Mouse (Mus musculus) CD8-positive naive resting alpha-beta T cell, adult 2 months (primary cell): ENCODE data around the gene Pex11g.

Experiments
- DNase-seq, 2 experiments: peaks; one replicate each; pipeline ENCODE4 v3.0.0; 2022; ENCODE audit warnings: low read depth in 2 of 2, low spot score in 2 of 2

Pex11g gene

DNA sequence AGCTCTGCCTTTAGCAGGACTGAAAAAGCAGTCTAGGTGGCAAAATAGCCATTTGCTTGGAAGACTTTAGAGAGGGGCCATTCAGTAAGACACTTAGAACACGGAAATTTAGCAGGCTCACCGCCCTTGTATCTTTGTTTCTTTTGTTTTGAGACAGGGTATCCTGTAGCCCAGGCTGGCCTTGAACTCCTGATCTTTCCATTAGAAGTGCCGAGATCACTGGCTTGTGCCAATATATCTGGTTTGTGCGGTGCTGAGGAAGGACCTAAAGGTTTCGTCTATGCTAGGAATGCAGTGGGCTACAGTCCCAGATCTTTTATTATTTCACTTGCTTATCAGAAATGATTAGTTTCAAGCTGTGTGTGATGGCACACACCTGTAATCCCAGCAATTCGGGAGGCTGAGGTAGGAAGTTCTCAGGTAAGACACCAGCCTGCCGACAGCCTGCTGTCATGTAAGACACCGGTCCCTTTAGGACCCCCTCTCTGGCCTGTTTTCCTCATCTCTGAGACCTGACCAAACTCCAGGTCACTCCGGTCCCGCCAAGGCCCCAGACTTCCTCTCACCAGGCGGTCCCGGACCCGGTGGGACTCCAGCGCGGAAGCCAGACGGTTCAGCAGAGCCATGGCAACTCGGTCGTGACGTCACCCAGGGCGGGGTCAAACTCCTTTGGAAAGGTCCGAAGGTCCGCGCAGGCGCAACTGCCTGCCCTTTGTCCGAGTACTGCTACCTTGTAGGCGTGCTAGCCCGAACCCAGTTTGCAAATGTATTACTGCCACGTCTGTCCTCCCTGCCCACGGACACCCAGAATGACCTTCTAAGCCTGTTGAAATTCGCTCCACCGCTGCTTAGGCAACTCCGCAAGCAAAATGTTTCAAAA lies at the start of gene Pex11g:
TSS of gene Pex11g (minus strand) at position 675 of the 880 bp plus-strand sequence.
- peak; percentile 48 to 55 for DNase-seq

DNA sequence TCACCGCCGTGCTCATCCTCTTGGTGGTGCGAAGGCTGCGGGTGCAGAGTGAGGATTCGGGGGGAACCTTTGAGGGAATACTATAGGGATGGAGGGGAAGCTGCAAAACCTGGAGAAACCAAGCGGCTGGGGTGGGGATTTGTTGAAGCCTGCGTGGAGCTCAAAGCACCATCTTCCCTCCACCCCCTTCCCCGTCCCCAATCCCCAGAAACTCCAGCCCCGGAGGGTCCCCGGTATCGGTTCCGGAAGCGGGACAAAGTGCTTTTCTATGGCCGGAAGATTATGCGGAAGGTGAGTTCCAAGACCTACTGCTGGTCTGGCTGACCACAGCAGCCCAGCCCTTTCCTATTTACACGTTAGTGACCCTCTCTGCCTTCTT lies 49.6 kb upstream of the Pex11g start:
- DNase-seq, result no peak

DNA sequence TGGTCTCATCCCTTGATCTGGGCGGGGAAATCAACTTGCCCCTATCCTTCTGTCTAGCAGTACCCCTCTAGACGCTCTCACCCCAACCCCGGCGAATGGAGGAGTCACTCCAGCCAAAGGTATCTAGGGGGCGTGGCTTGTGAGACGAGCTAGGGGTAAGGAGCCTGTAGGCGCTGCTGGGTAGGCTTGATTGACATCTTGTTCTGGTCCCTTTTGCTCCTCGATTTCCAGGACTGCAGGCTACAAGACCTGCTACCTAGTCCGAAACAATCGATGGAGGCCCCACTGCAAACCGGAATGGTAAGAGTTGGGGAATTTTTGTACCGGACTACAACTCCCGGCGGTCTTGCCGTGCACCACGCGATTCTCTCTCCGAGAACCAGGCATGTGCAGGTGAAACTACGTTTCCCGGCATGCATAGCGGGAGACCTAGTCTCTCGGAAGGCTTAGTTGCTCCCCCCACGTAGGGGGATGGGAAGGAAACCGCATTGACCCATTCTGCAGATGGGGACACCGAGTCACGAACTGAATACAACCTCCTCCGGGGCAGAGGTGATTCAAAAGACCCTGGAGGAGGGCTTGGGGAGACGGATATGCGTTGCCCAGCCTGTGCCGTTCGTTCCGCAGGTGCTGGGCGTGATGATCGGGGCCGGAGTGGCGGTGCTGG lies 49.1 kb upstream of the Pex11g start:
- peak; percentile 76 to 89 for DNase-seq

DNA sequence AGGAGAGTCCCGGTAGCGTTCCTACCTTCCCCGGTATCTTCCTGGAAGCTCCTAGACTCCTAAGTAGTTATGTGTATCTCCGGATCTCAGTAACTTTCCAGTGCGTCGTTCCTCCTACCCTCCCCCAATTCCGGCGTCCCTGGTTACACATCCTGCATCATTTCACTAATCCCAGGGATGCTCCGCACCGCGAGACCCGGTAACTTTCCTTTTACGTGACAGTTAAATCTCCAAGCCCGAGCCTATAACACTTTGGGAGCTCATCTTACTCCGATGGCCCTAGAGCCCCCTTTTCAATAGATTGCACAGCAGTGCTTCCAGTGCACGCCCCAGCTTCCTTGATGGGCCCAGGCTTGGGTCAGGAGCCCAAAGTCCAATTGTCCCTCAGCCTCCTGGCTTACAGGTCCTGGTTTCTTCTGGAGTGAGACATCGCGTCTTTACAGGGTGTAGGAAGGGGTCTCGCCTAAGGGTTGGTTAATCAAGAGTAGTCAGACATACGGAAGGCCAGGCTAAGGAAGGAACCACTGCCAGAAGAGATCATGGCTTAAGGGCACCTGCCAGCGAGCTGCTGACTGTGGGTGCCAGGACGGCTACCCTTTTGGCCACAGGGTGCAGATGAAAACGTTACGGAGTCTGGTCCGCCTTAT lies 48.4 kb upstream of the Pex11g start:
- peak in 1 of 2 experiments; percentile 12 for DNase-seq

DNA sequence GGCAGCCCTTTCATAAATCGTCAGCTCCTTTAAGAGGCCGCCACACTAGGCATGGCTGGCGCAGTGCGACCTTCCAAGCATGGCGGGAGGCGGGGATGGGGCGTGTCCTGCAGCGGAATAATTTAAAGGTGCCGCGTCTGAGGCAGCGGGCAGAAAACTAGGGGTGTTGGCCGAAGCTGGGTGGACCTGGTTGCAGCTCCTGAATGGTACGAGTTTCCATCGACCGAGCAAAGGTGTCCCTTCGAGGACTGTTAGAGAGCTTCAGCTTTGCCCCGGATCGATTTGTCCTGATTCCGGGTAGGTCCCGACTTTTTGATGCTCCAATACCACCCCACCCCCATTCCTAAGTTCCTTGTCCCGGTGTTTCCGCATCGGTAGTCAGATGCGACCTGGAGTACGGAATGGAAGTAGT lies 47.8 kb upstream of the Pex11g start, which contains the start of gene Pnpla6:
TSS of gene Pnpla6 (plus strand) at position 125 of the 412 bp plus-strand sequence.
- DNase-seq, result peak; percentile 58 to 73

DNA sequence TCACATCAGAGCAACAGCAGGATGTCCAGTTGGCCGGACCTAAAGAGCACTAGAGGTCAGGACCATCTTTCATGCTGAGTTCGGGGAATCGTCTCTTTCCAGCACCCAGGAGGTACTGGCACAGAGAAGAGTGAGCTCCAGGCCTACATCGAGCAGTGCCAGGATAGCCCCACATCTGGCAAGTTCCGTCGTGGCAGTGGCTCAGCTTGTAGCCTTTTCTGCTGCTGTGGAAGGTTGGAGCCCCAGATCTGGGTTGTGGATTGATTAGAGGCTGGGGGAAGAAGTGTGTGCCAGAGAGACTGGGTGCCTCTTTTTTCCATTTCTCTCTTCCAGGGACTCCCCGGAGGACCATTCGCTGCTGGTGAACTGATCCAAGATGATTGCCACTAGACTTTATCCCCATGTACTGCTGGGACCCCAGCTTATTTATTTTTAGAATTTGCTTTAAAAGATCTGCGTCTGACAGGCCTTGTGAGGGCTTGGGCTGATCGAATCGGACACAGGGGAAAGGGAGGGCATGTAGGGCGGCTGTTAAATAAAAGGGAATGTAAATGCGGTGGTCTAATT lies 47.3 kb upstream of the Pex11g start:
- DNase-seq, result no peak

DNA sequence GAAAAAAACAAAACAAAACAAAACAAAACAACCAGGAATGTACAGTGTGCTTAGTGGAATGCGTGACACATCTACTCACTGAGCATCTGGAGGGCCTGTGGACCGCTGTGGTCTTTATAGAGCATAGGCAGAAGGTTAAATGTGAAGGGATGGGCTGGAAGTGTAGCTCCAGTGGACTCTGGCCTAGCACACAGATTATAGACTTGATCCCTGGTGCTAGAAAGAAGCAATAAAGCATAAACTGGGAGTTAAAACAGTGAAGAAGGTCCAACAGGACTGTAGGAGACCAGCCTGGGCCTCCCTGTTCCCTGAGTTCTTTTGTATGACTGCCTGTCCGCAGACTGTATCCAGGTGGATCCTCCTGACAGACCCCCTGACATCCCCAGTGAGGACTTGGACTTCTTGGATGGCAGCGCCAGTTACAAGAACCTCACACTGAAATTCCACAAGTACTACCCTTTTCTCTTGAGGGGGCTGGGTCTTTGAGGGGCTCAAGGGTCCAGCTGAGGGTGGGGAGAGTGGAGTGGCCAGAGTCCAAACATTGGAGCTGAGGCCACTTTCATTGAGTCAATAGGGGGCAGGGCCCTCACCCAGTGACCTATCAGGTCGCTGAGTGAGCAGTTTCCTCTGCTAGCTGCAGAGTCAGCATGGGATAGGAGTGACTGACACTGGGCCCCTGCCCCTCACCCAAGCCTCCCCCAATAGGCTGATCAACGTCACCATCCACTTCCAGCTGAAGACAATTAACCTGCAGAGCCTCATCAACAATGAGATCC lies 40.7 kb upstream of the Pex11g start:
- no peak for DNase-seq

DNA sequence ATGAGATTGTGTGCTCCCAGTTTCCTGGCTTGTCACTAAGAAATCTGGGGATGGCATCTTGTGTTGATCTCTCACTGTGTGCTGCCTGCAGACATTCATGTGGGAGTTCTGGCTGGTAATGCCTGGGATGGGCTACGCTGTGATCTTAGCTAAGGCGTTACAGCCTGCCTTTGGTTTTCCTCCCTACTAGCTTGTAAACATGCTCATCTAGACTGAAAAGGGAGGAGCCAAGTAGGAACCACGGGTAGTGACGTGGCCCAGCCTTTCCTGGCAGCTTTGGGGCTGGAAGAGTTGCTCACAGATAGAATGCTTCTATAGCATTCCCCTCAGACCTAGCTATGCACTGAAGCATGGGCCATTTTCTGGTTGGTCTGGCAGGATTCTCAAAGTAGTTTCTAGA lies 34.7 kb upstream of the Pex11g start:
- DNase-seq, result no peak

DNA sequence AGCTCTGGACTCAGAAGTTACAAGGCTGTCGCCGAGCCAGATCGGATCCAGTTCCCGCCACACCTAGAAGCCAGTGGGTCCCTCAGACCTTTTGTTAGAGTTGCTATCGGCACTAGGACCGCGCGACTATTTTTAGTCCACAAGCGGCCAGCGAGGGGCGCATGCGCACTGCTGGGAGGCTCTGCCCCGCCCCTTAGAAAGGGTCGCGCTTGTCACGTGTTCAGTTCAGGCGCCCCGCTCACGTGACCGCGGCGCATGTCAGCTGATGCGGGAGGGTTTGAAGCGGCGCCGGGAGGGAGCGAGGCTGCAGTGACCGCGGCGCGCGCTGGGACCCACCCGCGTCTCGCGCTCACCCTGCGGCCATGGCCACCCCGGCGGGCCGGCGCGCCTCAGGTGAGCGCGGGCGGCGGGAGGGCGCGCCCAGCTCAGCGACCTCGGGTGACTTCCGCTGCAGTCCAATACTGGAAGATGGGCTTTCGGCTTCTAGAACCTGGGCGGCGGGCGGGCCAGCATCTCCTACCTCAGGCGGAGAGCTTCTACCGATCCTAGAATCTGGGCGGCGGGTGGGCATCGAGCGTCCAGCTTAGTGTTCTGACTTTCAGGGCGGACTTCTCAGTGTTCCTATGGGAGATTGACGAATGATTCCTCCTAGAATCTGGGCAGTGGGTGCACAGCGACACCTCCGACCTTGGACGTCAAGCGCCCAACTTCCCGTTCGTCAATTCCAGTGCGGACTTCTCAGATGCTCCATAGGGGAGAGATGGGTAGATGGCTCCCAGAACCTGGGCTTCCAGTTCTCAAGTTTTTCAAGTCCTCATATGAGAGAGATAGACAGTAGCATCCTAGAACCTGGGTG lies 33.0 kb upstream of the Pex11g start, which contains the start of gene Mcoln1:
TSS of gene Mcoln1 (plus strand) at position 223 of the 856 bp plus-strand sequence.
- peak; percentile 95 to 97 for DNase-seq

DNA sequence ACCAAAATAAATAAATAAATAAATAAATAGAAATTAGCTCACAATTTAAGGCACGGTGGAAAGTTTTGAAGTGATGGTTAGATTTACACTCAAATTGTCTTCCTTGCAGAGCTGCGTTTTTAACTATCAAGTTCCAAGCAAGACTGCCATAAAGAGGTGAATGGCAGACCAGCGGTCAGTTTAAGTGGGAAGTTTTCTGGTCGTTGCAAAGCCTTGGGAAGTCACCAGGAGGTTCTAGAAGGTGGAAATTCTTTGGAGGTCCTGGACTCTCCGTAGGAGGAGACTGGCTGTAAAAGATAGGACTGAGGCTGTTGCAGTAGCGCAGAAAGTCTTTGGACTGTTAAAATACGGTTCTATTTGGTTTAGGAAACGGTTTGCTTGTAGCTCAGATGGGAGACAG lies 32.3 kb upstream of the Pex11g start:
- no peak for DNase-seq

DNA sequence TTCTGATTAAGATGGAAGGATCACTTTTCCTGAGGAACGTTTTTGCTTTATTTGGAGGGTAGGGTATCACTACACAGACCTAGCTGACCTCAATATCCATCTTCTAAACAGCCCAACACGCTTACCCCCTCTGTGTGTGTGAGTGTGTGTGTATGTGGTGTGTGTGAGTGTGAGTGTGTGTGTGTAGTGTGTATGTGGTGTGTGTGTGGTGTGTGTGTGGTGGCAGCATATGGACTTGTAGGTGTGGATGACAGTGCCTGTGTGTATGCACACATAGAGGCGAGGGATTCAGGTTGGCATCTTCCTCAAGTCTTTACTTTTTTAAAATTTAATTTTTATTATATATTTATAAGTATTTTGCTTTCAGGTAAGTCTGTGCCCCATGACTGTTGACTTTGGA lies 31.1 kb upstream of the Pex11g start:
- no peak for DNase-seq

DNA sequence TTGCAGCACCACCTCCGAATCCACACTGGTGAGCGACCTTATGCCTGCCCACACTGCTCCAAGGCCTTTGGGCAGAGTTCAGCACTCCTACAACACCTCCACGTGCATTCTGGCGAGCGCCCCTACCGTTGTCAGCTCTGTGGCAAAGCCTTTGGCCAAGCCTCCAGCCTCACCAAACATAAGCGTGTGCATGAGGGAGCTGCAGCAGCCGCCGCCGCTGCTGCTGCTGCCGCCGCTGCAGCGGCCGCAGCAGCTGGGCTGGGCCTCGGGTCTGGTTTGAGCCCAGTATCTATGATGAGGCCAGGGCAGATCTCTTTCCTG lies 28.9 kb upstream of the Pex11g start:
- no peak for DNase-seq

DNA sequence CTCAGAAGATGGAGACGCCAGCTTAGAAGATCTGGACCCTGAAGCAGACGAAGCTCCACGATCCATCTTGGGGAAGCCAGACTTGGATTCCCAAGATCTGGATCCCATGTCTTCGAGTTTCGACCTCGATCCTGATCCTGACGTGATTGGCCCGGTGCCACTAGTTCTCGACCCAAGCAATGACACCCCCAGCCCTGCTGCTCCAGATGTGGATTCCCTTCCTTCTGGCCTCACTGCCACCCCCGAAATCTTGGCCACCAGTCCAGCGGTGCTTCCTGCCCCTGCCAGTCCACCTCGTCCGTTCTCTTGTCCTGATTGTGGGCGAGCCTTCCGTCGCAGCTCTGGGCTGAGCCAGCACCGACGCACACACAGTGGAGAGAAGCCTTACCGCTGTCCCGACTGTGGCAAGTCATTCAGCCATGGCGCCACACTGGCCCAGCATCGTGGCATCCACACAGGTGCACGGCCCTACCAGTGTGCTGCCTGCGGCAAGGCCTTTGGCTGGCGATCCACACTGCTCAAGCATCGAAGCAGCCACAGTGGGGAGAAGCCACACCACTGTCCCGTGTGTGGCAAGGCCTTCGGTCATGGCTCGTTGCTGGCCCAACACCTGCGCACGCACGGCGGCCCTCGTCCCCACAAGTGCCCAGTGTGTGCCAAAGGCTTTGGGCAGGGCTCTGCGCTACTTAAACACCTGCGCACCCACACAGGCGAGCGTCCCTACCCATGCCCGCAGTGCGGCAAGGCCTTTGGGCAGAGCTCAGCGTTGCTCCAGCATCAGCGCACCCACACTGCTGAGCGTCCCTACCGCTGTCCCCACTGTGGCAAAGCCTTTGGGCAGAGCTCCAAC lies 28.3 kb upstream of the Pex11g start:
- DNase-seq, result no peak

DNA sequence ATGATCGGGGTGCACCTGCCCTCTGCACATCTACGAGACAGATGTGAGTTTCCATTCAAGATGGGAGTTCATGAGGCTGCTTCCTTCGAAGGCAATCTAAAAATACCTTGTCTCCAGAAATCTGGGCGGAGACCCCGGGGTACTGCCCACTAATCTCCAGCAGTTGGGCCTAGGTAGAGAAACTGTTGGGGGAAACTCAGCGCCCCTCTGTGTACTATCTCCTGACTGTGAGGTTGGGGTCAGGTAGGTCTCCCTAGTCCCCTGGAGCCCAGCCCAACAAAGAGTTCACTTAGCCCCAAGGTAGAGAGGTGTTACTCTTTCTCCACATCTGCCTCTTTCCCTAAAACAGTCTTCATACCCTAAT lies 26.3 kb upstream of the Pex11g start:
- no peak for DNase-seq

DNA sequence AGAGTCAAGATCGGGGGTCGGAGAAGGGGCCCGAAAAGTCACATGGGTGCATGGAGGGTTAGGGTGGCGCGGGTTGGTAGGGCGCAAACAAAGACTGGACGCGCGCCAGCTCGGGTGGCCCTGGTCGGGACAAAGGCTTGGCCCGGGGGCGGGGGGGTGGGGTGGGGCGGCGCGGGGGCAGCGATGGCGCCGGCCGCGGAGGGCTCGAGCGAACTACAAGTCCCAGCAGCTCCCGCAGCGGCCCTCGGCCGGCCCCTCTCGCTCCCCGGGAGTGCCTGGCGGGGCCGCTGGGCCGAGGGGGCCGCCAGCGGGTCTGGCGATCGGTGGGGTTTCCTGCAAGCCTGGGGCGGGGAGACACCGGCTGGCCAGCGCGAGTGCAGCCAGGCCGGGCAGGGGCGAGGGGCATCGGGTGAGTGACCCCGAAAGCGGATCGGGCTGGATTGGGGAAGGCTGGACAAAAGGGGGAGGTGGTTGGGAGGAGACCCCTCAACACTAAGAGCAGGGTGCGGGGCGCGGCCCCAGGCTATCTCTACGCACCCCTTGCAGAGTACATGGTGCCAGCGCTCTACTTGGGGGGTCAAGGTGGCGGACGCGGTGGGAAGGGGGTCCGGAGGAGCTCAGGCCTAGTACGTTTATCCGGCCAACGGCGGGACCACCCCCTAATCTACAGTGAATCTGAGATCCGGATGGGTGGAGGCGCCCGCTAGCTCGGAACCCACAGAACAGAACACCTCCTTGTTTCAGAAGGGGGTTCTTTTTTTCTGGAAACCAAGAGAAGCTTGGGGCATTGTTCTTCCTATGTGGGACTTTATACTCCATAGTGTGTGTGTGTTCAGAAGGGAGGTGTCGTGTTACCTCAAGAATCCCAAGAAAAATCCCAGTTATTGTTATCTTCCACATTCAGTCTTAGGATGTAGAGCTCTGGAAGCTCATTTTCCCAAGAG lies 25.7 kb upstream of the Pex11g start, which contains the start of gene Zfp358:
TSS of gene Zfp358 (plus strand) at position 238 of the 944 bp plus-strand sequence.
- DNase-seq, result peak in 1 of 2 experiments; percentile 44

DNA sequence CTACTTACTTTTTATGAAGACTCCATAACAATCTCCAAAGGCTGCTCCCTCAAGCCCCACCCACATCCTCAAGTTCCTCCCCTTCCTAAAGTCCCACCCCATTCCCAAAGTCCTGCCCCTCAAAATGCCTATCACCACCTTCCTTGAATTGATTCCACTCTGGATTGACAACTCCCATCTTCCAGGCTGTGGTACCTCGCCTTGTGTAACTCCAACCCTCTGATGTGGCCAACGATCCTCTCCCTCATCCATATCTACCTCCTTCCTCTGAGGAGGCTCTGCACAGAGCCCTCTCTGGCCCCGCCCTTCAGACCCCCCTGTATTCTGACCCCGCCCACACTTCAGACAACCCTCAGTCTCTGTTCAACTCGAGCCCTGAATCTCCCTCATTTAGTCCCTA lies 17.7 kb upstream of the Pex11g start:
- no peak for DNase-seq

DNA sequence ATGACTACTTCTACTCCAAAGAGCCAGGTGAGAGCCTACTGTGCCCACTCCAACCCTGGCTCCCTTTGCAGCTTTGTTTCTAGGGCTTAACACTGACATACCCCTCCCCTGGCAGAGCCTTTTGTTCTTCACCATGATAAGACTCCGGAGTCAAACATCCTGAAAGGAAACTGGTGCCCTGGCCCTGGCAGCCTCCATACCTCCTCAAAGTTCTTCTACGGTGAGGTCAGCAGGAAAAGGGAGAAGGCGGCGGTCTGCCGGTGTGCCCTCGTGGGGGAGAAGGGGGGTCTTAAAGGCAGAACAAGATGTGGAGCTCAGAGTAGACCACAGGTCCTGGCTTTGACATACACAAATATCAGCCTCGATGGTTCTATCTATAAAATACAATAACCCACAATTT lies 16.1 kb upstream of the Pex11g start:
- no peak for DNase-seq

DNA sequence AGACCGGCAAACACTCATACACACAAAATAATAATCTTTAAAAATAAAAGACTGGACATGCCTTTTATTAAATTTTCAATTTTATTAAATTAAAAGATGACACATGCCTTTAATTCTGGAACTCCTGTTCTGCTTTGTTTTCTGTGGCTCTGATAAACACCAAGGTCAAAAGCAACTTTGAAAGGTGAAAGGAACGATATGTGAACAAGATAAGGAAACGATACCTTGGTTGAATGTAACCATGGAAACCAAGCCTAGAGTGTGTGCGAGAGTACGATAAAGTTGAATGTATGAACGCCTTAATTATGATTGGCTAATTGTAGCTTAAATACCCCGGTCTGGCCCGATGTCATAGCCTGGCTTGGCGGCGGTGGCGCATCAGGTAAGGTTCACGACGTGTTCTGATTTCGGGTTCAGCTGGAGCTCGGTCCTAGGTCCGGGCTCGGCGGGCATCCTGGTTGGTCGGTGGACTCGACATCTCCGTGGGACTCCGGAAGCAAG lies 14.8 kb upstream of the Pex11g start:
- no peak for DNase-seq
